Mouse (Mus musculus) ovary, adult 18-20 months (tissue): Measurements from ENCODE around the gene Ppy.

Source experiments
- DNase-seq: peaks from one replicate; pipeline ENCODE4 v3.0.0; 2022; ENCODE audit warnings: low spot score, mixed read lengths

Gene Ppy

DNA sequence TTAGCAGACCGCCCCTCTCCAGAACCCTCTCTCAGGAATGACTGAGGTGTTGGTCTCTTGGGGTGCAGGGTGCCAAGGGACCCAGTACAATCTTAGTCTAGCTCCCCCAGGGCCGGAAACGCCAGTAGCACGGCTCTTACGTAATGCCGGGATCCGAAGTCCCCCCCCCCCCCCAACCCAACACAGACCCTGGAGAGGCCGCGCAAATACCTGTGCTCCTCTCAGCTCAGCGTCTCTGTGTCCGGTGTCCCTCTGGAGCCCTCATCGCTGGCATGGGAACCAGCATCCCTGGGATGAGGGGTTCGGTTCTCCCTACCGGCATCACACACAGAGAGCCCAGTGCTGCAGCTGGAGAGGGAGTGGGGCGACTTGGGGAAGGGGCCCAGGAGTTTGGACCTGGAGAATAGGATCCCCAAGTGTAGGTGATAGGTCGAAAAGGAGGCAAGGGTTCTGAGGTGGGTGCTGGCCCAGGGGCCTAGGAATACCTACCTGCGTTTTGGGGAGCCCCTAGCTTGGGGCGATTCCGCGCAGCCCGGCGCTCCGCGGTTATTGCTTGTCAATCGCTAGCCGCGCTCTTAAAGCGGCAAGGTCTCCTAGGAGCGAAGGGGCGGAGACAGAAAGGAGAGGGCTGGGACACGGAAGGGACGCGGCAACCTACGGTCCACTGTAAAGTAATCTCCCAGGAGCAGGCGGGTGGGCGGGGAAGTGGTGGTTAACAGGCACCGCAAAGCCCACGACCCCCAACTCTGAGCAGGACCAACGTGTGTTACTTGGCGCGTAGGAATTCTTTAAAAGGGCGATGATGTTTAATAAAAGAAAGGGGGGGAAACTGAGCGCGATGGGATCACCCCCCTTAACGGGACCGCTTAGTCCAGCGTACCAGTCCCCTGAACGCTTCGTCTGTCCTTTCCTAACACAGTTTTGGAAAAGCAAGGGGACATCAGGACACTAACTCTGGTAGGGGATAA lies 12.9 kb downstream of the Ppy start, which contains the start of gene Mpp2:
Mpp2 (minus strand) TSS at position 585 of the 968 bp plus-strand sequence.
- peak; percentile 57 for DNase-seq

DNA sequence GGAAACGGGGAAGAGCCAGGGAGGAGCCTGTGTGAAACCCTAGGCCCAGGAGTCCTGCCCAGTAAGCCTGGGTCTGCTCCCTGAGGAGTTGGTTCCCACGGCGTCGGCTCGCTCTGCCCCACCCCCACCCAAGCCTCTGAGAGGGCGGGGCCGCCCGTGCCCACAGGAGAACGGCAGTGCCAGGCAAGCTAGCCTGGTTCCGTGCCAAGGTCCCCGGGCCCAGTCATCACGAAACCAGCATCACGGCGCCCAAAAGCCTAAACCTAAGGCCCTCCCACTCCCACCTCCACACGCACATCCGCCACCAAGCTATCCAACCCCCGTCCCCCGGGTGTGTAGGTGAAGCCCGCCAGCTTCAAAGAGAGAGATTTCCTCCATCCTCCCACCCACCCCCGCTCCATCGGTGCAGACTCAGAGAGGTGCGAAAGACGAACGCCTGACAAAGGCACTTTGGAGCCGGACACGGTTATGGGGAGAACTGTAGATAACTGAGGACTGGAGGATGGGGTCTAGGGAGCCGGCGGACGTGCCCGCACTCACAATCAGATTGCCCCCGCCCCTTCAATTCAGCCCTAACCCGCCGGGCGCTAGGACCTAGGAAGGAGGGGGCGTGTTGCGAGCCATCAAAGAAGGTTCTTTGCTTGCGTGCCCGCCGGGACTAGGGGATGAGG lies 13.9 kb downstream of the Ppy start:
- peak; percentile 62 for DNase-seq

DNA sequence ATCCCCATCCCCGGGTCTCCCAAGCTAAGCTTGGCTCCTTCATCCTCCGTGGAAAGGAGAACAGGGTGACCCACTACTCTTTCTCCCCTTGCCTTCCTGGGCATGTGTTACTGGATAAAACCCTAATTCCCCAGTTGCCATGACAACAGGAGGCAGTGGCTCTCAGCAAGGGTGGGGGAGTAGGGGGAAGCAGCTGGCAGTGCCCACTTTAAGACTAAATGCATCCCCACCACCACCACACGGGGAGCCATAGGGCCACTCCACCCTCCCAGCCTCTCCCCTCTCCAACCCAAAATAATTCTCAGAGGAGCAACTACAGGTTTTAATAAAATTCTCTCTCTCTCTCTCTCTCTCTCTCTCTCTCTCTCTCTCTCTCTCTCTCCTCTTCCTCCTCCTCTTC lies 14.8 kb downstream of the Ppy start:
- DNase-seq: no peak

DNA sequence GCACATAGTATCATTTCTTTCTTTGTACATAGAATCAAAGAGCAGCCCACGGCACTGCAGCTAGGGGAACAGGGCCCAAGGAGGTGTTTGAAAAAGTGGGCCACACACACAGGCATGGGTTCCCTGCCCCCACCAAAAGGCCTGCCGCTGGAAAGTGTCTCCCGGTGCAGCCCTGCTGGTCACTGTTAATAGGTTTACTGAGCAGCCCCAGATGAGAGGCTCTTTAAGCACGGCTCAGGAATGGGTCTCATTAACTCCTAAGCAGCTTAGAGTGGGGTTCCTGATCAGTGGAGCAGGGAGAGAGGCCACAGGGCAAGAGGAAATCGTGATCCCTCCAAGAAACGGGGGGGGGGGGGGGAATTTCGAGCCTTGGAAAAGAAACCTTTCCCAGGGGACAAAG lies 17.0 kb downstream of the Ppy start:
- no peak for DNase-seq

DNA sequence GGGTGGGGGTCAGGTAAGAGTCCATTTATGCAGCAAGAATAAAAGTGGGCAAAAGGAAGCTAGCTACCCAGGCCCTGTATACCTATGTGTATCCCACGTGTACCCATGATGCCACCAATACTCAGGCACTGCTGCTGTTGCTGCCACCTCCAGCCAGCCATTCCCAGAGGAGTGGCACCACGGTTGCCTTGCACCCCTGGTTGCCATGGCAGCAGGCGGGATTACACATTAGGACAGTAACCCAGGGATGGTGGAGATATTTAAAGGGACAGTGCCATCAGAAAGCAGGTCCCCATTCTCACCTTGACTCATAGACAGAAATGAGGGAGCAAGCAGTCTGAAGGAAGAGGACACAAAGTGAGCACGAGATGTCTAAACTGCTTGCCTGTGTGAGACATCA lies 17.9 kb downstream of the Ppy start:
- DNase-seq: no peak

DNA sequence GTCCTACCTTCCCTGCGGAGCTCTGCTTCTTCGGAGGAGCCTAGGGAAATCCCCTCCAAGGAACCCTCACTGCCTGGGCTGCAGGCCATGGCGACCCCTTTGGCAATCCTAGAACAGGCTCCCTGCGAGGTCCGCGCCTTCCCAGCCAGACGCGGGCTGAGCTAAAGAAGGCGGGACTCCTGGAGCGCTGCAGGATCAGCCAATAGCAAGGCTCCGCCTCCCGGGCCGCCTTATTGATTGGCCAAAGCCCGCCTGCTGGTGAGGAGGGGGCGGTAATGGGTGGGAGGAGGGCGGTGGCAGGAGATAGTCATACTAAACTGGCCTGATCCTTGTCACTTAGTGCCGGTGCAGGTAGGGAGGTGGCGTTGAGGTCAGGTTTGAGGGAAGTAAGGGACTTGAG lies 18.8 kb downstream of the Ppy start:
- DNase-seq: peak; percentile 67

DNA sequence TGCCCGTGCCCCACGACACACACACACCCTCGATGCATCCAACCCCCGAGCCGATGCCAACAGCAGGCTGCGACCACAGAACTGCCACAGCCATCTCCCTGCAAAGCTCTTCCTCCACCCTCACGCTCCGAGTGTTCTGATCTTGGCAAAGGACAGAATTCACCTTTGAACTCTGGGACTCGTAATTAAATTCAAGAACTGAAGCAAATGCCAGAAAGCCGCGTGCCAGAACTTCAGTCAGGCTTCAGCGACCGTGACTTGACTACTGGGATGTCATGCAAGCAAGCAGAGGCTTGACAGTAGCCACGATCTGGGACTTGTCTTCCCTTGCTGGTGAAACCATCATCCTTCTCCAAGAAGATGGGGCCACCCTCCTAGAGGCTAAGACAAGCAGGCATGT lies 27.4 kb downstream of the Ppy start:
- no peak for DNase-seq

DNA sequence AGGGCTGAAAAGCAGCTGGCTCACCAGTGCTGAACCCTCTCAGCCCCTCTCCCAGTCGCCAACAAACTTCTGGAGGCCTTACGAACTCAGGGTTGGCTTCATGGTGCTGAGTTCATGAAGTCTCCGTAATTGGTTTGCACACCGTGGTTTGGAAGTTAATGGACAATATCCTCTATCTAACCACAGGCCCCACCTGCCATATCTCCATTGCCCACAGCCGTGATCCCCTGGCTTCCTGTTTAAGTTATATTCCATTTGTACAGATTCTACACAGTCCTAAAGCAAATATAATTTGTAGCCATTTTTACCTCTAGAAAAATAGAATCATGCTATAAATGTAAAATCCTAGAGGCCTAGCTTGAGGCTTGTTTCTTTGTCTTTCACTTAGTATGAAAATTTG lies 28.4 kb downstream of the Ppy start:
- no peak for DNase-seq

DNA sequence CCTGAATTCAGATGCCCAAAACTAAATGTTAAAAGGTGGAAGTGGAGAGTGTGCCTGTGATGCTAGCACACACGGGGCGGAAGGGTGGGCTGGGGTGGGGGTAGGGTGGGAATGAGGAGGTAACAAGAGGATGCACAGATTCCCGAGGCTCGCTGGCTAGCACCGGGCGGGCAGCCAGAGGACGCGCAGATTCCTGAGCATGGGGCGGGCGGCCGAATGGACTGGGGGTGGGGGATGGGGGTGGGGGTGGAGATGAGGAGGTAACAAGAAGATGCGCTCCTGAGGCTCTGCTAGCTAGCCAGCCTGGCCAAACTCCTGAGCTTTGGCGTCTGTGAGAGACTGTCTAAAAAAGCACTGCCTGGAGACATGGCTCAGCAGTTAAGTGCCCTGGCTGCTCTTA lies 30.7 kb downstream of the Ppy start:
- DNase-seq: no peak

DNA sequence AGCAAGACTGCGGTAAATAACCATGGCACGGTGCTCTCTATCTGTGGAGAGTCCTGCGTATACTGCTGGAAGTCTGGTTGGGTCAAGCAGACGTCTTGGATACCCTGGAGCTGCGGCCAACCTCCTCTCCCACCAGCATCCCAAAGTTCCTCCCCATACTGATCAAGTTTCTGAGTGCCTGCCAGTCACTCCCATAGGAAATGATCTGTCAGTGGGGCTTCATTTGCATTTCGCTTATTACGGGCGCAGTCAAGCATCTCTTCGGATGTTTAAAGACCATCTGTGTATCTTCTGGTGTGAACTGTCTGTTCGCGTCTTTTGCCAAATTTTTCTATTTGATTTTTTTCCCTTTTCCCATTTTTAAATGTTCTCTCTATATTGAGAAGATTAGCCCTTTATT lies 31.5 kb downstream of the Ppy start:
- no peak for DNase-seq

DNA sequence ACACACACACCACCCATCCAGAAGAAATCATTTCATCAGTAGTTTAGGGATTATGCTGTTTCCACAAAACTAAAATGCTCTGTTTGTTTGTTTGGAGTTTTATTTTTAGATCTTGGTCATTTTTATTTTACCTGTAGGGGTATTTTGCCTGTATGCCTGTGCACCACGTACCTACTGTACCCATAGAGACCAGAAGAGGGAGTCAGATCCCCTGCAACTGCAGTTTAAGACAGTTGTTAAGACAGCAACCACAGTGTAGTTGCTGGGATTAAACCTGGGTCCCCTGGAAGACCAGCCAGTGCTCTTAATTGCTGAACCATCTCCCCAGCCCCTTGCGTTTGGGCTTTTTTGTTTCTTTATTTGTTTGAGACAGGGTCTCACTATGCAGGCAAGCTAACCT lies 32.1 kb downstream of the Ppy start:
- no peak for DNase-seq

DNA sequence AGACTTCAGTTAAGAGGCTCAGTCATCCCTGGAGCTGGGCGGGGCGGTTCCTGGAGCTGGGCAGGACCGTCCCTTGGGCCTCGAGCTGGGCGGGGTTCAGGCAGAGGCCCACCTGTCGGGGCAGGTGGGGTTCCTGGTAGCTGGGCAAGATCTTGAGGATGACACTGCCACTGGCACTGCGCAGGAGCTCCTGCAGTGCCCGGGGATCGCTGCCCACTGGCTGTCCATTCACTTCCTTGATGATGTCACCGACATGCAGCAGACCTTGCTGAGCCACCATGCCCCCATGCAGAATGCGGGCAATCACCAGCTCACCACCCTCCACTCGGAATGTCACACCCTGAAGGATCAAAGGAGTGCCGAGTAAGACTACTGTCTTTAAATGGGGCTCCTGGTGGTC lies 38.0 kb downstream of the Ppy start:
- no peak for DNase-seq

DNA sequence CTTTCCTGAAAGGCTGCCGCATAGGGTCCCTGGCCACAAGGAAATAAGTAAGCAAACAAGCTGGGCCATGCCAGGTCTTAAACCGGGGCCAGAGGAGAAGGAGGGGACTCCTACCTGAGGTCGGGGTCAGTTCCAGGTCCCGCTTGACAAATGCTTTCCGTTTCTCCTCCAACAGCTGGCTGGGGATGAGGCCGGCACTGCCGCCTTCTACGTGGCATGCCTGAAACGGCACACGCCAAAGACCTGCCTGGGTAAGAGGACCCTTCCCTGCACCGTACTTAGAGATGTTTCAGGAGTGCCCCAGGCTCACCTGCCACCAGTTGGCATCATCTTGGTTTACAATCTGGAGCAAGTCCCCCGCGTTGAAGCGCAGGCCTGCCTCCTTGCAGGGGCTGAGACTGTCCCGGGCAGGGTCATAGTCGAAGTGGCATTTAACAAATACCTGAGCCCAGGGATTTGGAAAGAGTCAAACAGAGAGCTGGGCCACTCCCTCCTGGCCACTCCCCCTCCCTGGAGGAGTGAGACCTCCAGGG lies 39.1 kb downstream of the Ppy start:
- no peak for DNase-seq

DNA sequence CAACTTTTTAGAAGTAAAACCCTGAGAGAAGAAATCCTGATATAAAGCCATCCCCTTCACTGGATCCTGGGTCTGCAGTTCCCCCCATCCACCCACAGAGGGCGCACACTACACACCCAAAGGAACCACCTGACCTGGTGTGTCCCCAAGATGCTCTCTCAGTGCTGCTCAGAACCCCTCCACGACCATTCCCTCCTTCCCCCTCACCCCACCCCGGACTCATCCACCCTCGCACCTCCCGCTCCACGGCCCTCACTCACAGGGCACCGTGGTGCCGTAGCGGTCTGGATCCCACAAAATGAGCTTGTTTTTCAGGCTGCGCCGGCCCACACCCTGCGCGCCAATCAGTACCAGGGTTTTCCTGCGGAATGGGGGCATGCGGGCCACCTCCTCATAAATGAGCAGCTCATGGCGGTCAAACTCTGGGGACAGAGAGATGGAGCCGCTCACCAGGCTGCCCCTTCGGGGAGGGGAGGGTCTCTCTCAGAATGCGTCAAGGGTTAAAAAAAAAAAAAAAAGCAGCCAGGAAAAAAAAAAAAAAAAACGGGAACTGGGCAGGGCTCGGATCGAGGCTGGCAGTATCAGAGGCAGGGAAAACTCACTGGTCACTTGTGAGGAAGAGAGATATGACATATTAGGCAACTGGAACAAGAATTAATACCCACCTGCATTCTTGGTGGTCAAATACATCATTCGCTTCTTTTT lies 39.7 kb downstream of the Ppy start:
- peak; percentile 32 for DNase-seq

DNA sequence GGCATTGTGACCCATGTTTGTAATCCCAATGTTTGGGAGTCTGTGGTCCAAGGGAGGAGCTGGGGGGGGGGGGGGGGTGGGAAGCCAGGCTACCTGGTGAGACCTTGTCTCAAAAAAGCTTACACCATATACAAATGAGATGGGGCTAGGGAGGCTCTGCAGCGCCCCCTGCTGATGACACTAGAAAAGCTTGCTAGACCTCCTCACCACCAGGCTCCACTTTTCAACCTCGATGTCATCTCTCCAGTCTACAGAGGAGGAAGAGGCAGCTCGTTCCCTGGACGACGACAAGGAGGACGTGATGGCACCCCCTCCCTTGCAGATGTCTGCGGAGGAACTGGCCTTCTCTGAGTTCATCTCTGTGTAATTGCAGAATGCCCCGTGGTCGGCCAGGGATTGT lies 47.3 kb downstream of the Ppy start:
- no peak for DNase-seq

DNA sequence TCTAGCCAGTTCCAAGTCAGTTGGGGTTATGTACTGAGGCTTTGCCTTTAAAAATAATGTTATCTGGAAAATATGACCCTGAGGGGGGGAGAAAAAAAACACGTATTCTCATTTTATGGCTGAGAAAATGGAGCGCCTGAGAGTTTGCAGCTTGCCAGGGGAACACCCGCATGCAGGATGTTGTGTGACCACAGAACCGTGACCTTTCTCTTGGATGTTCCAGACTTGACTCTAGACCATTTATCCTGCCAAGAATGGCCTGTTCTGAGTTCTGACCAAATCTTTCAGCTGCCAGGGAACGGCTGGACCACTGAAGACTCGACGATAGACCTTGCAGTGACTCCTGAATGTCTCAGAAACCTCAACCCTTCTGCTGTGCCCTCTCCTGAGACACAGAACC lies 47.9 kb downstream of the Ppy start:
- no peak for DNase-seq

DNA sequence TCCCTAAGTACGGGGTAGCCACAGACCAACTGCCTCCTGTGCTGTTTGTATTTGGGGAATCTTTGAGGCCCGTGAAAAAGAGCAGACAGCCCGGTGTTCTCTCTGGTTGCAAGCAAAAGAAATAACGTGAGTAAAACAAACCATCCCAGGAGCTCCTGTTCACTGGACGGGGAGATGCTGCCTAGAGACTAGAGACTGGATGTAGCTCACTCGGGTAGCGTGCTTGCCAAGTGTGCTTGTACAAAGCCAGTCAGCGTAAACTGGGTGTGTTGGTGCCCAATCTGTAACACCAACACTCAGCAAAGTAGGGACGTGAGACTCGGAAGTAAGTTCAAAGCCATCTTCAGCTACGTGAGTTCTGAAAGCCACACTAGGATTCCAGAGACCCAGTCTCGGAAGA lies 48.4 kb downstream of the Ppy start:
- no peak for DNase-seq

DNA sequence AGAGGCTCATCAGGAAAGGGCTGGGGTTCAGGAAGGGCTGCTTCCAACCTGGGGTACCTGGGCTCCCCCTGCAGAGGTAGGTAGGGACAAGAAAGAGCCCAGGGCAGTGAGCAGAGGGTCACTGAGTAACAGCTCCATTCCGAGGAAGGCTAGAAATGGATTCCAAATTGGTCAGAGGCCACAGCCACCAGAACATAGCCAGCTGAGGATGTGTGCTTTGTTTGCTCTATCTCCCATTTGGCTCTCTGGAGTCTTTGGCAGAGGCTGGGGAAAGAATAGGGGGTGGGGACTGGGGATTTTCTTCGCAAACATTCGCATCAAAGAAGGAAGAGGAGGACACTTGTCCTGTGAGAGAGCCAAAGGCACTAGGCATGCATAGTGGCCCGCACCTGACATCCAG lies 49.2 kb downstream of the Ppy start:
- no peak for DNase-seq

DNA sequence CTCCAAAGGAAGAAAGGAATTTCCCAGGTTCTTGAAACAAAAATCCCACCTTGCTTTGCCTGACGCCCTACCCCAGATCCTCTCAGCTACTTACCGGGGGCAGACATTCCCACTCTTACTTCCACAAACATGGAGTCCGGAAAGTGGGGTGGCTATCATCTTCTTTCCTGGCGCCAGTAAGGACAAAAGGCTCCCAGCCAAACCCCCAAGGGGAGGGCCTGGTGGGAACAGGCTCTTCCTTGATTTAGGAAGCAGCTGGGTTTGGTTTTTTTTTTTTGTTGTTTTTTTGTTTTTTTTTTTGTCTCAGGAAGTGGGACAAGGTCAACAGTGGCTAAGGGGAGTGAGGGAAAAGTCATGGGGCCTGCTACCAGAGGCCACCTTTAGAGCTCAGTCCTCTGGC lies 49.6 kb downstream of the Ppy start:
- DNase-seq: peak; percentile 40
